Mouse (Mus musculus): ENCODE data around the gene Mup17. TPM values are rescaled to one million over a fixed set of nuclear protein-coding genes. Genes with fewer than 3 reads are reported as not detected.

The Mup17 gene
- not detected for polyA plus RNA-seq (2017; shearing (Covaris generic))

DNA sequence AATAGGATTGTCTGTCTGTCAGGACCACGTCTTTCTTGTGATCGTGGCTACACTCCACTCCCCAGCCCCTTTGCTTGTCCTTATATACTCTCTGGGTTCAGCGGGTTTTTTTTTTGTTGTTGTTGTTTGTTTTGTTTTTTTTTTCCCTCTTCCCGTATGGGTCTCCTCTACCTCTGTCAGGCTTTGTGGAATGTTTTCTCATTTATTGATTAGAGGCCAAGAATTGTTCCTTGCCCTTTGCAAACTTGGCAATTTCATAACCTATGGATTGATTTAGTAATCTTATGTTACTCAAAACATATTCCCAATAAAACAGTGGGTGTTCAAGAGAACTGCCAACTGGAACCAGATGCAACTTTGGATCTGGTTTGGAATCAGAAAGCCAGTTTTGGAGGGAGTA is at the start of gene Mup17:
Gene Mup17 (minus strand): TSS at position 101 of the 400 bp plus-strand sequence.

Other genes starting within 250 kb of the Mup17 start
- gene Mup15, start 156.1 kb downstream of the Mup17 start, polyA plus RNA-seq (2017; shearing (Covaris generic)), result not detected
- not detected for gene Mup16, start 76.3 kb downstream of the Mup17 start, polyA plus RNA-seq (2017; shearing (Covaris generic))
- gene Mup18, start 78.3 kb upstream of the Mup17 start, polyA plus RNA-seq (2017; shearing (Covaris generic)), result not detected
- not detected for gene Mup19, start 186.4 kb upstream of the Mup17 start, polyA plus RNA-seq (2017; shearing (Covaris generic))
- not detected for gene Mup5, start 239.4 kb upstream of the Mup17 start, polyA plus RNA-seq (2017; shearing (Covaris generic))

All from effector memory CD4-positive, alpha-beta T cell, adult 5 months (primary cell).